Mouse (Mus musculus): ENCODE data around the gene Olfr56. TPM values are rescaled to one million over a fixed set of nuclear protein-coding genes. Genes with fewer than 3 reads are reported as not detected.

Gene Olfr56
- polyA plus RNA-seq, 1 experiment from 2014 or later = not detected

Other genes starting within 250 kb of the Olfr56 start
- 984 TPM in 2 replicates for gene Rack1, start 178.6 kb upstream of the Olfr56 start, polyA plus RNA-seq (2014; fragmentation: Nextera tagmentation; extraction: Ambion mirVana)
- gene Trim41, start 161.5 kb upstream of the Olfr56 start, polyA plus RNA-seq (2014; fragmentation: Nextera tagmentation; extraction: Ambion mirVana) = 5.8 and 6.2 TPM in 2 replicates
- 1.4 and 2.1 TPM in 2 replicates for gene Trim7, start 152.7 kb upstream of the Olfr56 start, polyA plus RNA-seq (2014; fragmentation: Nextera tagmentation; extraction: Ambion mirVana)
- 4.5 and 4.9 TPM in 2 replicates for gene Gm12184, start 152.2 kb upstream of the Olfr56 start, polyA plus RNA-seq (2014; fragmentation: Nextera tagmentation; extraction: Ambion mirVana)
- gene Irgm1, start 107.2 kb upstream of the Olfr56 start, polyA plus RNA-seq (2014; fragmentation: Nextera tagmentation; extraction: Ambion mirVana) = 12.9 and 13.2 TPM in 2 replicates
- gene Gm5431, start 76.7 kb upstream of the Olfr56 start, polyA plus RNA-seq (2014; fragmentation: Nextera tagmentation; extraction: Ambion mirVana) = 0.12 and 0.28 TPM in 2 replicates
- 3.8 TPM in 2 replicates for gene Psme2b, start 32.7 kb upstream of the Olfr56 start, polyA plus RNA-seq (2014; fragmentation: Nextera tagmentation; extraction: Ambion mirVana)
- gene 9930111J21Rik1, start 509 bp downstream of the Olfr56 start, polyA plus RNA-seq (2014; fragmentation: Nextera tagmentation; extraction: Ambion mirVana) = 0.67 and 0.73 TPM in 2 replicates
- gene Gm12185, start 13.3 kb downstream of the Olfr56 start, polyA plus RNA-seq (2014; fragmentation: Nextera tagmentation; extraction: Ambion mirVana) = not detected in 2 replicates
- gene Tgtp1, start 15.3 kb downstream of the Olfr56 start, polyA plus RNA-seq (2014; fragmentation: Nextera tagmentation; extraction: Ambion mirVana) = 1.0 and 1.4 TPM in 2 replicates
- gene 9930111J21Rik2, start 72.4 kb downstream of the Olfr56 start, polyA plus RNA-seq (2014; fragmentation: Nextera tagmentation; extraction: Ambion mirVana) = 0.81 and 1.2 TPM in 2 replicates
- 0.10 TPM in 1 of 2 replicates, not detected in the other for gene Tgtp2, start 85.3 kb downstream of the Olfr56 start, polyA plus RNA-seq (2014; fragmentation: Nextera tagmentation; extraction: Ambion mirVana)
- 1.6 and 2.2 TPM in 2 replicates for gene Ifi47, start 97.7 kb downstream of the Olfr56 start, polyA plus RNA-seq (2014; fragmentation: Nextera tagmentation; extraction: Ambion mirVana)
- gene Olfr1396, start 136.0 kb downstream of the Olfr56 start, polyA plus RNA-seq (2014; fragmentation: Nextera tagmentation; extraction: Ambion mirVana) = 0.08 TPM in 1 of 2 replicates, not detected in the other
- gene Olfr1395, start 163.4 kb downstream of the Olfr56 start, polyA plus RNA-seq (2014; fragmentation: Nextera tagmentation; extraction: Ambion mirVana) = not detected in 2 replicates
- gene Olfr1394, start 175.5 kb downstream of the Olfr56 start, polyA plus RNA-seq (2014; fragmentation: Nextera tagmentation; extraction: Ambion mirVana) = not detected in 2 replicates
- 2.4 TPM in 2 replicates for gene Btnl9, start 208.3 kb downstream of the Olfr56 start, polyA plus RNA-seq (2014; fragmentation: Nextera tagmentation; extraction: Ambion mirVana)
- 42.1 and 47.6 TPM in 2 replicates for gene Zfp62, start 224.4 kb downstream of the Olfr56 start, polyA plus RNA-seq (2014; fragmentation: Nextera tagmentation; extraction: Ambion mirVana)

Data from stomach, embryonic 14.5 days (tissue).